Mouse (Mus musculus): ENCODE measurements around the gene Olfr171.
"Not testable (repeated sequence)": the region's sequence is repeated elsewhere in the genome, so short reads cannot be mapped to it uniquely, and the experiment has no call there.

The Olfr171 gene

GRCm38 (mm10) chr16:19629816-19630215, at the start of gene Olfr171:
Gene Olfr171 (minus strand): TSS chr16:19629916.
- DNase-seq = no peak

- no peak for DNase-seq
These were observed 41.1 kb upstream of the Olfr171 start for GRCm38 (mm10) chr16:19670768-19671357.

GRCm38 (mm10) chr16:19666312-19666711, 36.6 kb upstream of the Olfr171 start:
- peak; percentile 12 for DNase-seq

GRCm38 (mm10) chr16:19611782-19612181, 17.9 kb downstream of the Olfr171 start, which contains the start of gene Olfr170:
Gene Olfr170 (minus strand): TSS chr16:19611882.
- DNase-seq = not testable (repeated sequence)

- DNase-seq = no peak
These were observed 26.6 kb downstream of the Olfr171 start for GRCm38 (mm10) chr16:19603166-19603565.

Data from retina, postnatal 1 day (tissue).